Mouse (Mus musculus) heart, adult 8-10 months (tissue): ENCODE measurements around the gene Exoc3l2. TPM values are rescaled to one million over a fixed set of nuclear protein-coding genes. Genes with fewer than 3 reads are reported as not detected.

Experiments
- DNase-seq: peaks from one replicate; pipeline ENCODE4 v3.0.0; 2022; ENCODE audit warnings: low spot score
- total RNA-seq, 4 experiments: library from RNA; stranded (reverse); gene quantifications; 2 replicates each; pipeline ENCODE4 v1.2.4; 2022

Exoc3l2 gene
- total RNA-seq, 4 experiments from 2014 or later: 0.94 to 1.5 (median 1.1) TPM

GRCm38 (mm10) chr7:19520032-19520431 lies 56.9 kb downstream of the Exoc3l2 start:
- DNase-seq: no peak

DNA sequence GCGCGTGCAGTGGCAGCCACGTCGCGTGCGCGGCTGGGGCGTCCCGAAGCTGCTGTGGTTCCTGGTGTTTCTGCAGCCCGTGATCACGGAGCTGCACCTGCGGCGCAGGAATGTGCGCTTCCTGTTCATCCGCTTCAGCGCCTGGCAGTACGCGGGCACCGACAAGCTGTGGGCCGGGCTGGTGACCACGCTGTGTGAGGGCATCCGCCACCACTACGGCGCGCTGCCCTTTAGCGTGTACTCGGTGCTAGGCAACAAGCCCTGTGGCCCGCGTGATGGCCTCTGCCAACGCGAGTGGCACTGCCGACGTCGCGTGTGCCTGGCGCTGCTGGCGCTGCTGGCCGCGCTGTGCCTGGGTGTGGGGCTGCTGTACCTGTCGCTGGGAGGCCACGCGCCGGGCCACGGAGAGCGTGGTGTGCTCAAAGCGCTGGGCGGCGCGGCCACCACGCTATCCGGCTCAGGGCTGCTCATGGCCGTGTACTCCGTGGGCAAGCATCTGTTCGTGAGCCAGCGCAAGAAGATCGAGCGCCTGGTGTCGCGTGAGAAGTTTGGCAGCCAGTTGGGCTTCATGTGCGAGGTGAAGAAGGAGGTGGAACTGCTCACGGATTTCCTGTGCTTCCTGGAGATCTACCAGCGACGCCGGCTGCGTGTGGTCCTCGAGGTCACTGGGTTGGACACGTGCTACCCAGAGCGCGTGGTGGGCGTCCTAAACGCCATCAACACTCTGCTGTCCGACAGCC lies 60.1 kb downstream of the Exoc3l2 start:
- DNase-seq: no peak

GRCm38 (mm10) chr7:19523757-19524419 lies 60.8 kb downstream of the Exoc3l2 start:
- no peak for DNase-seq

DNA sequence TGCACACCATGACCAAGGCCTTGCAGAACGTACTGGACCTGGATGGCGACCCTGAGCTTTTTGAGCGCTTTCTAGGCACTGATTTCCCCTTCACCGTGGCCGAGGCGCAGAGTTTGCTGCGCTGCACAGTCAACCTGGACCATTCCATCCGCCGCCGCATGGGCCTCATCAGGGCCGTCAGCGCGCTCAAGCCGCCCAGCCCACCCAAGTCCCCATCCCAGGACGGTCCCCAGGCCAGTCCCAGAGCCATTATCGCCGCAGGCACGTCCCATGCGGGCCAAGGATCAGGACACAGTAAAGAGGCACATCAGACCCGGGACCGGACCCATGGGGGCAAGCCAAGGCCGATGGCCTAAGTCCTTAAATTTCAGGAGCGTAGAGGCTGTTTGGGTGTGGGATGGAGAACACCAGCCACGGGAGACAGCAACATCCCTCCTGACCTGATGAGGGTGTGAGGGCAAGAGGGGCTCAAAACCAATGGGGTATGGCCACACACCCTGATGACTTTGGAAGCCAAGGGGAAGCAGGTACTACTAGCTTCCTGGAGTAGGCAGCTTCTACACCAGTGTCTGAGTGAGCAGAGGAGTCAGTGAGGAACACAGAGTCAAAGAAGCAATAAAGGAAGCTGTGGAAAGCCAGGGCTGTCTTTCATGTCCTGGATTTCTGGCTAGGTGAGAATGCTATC lies 61.4 kb downstream of the Exoc3l2 start:
- DNase-seq: no peak

- no peak for DNase-seq
Measured at GRCm38 (mm10) chr7:19525105-19525481, 62.0 kb downstream of the Exoc3l2 start.

DNA sequence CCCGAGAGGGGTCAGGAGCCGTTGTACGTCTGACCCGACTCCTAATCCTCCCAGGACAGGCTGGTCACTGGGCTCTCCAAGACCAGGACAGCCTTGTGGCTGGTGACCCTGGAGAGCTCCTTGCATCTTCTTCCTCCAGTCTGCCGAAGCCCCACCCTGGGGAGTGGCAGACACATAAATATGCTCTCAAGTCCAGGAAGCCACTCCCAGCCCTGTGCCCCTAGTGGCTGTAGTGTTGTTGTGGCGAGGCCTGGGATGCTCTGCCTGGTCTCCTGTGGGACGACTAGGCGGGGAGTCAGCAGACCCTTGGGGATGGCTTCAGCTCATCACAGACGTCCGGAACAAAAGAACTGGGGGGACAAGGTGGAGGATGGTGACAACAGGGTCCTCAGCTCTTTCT lies 67.9 kb downstream of the Exoc3l2 start:
- DNase-seq: no peak

DNA sequence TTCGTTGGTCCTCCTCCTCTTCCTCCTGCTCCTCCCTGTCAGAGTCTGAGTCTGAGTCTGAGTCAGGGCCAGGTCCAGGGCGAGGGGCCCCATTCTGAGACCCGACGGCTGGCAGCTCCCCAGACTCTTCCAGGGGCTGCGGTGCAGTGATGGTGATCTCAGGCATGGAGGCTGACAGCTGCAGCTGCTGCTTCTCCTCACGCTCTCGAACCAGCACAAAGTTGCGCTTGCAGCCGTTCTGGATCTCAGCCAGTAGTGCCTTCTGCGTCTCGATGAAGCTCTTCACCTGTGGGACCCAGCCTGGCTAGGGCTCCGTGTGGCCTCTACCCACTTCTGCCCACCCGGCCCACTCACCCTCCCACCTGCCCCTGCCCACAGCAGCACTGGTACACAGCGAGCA lies 69.1 kb downstream of the Exoc3l2 start:
- DNase-seq: no peak

DNA sequence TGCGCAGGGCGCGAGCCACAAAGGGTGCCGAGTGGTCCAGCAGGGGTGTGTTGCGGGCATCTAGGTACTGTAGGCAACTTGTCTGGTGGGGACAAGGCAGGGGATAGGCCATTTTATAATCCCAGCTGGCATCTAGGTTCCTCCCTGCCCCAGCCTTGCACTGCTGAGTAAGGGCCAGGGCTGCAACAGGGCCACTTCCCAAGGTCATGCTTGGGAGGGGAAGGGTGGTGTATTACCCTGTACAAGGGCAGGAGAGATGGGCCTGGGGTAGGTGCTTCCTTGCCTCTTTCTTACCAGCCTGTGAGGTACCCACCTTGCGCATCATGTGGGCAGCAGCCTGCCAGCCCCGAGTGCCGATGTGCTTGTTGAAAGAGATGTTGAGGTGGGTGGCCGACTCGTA lies 71.5 kb downstream of the Exoc3l2 start:
- DNase-seq: no peak

DNA sequence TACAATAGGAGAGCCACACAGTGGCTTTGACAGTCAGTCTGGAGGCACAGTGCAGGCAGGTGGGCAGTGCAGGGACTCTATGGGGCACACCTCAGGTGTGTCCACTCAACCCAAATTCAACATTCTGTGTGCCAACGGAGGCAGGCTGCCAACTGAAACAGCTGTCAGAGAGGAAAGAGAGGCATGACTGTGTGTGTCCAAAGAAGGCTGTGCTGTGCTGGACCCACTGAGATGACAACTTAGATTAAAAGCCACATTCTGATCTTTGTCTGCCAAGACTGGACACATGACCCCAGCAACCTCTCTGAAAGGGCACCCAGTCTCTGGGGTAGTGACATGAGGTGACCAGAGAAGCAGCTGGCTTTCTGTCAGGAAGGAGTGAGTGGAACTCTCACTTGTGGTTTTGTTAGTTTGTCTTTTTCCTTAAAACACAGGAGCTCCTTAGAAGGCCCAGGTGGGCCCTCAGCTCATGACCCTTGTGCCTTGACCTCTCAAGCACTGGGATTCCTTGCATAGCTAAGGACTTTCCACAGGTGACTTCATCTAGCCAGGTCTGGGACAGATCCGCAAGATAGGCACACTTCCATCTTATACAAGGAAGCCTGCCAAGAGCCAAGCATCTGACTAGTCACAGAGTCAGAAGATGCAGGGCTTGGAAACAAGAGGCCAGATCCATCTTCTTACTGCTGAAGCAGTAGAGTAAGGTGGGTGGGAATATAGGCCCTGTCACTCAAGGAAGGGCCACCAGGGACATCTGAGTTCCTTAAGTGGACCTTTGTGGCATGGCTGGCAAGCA lies 77.8 kb downstream of the Exoc3l2 start:
- DNase-seq: no peak

DNA sequence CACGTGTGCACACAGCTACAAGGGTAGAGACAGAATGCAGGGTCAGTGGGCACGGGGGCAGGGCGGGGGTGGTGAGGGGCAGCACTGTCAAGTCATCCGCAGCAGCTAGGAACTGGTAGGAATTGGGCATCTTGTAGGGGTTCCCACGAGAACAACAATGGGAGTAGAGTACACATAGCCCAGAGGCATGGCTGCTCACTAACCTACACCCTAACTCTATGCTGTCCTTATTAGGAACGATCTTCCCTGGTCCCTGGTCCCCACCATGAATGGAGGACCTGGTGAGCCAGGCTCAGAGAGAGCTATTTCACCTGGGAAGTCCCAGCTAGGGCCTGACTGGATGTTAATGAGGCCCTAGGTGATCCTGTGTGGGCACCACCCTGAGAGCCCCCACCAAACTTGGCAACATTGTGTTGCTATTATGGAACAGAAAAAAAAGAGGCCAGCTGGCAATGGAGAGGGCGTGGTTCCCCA lies 78.6 kb downstream of the Exoc3l2 start:
- no peak for DNase-seq

DNA sequence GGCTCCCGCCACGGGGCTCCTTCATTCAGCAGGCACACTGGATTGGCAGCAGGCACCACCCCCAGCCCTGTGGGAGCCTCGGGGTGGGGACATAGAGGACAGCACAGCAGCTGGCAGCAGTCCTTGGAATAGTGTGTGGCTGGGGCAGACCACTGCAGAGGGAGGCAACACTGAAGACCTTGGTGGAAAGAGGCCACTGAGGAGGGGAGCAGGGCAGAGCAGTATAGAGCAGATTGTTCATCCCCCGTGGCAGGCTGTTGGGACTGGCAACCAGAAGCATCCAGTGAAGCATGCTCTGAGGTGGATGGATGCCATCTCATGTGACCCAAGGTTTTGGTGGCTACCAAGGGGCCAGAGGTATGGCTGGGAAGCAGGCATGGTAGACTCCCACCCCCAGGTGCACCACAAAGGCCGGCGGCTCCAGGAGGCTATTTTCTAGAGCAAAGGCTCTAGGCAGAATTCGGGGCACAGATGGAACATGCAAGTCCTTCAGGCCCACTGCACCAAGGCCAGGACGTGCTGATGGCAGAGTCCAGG lies 79.1 kb downstream of the Exoc3l2 start:
- no peak for DNase-seq

DNA sequence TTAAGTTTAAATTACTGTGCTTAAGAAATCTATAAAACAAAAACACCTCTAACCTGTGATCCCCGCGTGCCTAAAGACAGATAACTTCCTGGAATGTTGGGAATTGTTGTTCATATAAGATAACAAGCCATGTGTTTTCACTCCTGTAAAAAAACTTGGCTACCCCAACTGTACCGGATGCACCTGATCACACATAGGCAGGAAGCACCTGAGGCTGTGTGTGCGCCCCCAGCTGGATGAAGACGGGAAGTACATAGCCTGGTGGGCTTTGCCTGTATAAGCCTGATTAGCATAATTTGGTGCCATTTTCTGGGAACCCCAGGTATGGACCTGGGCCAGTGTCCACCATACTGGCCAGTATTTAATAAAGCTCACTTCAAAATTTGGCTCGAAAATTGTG lies 80.5 kb downstream of the Exoc3l2 start:
- no peak for DNase-seq

GRCm38 (mm10) chr7:19546007-19546406 lies 82.9 kb downstream of the Exoc3l2 start:
- no peak for DNase-seq

Other genes with a start within 250 kb of the Exoc3l2 start
- 10 to 100 TPM; 61.4 to 77.3 (median 68.1) TPM for gene Opa3, start 235.0 kb upstream of the Exoc3l2 start, total RNA-seq
- 10 to 100 TPM; 18.0 to 27.2 (median 24.3) TPM for gene Vasp, start 191.5 kb upstream of the Exoc3l2 start, total RNA-seq
- gene Ppm1n, start 183.3 kb upstream of the Exoc3l2 start, total RNA-seq: not detected
- 100 to 1,000 TPM; 137 to 160 (median 149) TPM for gene Rtn2, start 180.7 kb upstream of the Exoc3l2 start, total RNA-seq
- gene Fosb, start 153.3 kb upstream of the Exoc3l2 start, total RNA-seq: 1 to 10 TPM; 1.2 to 9.8 (median 5.1) TPM
- 10 to 100 TPM; 39.8 to 46.9 (median 44.4) TPM for gene Ercc1, start 118.6 kb upstream of the Exoc3l2 start, total RNA-seq
- gene Cd3eap, start 103.8 kb upstream of the Exoc3l2 start, total RNA-seq: 10 to 100 TPM in 1 of 4 experiments, 1 to 10 TPM in 3; 8.8 to 12.7 (median 9.4) TPM
- 10 to 100 TPM; 31.6 to 66.7 (median 47.6) TPM for gene Ppp1r13l, start 103.6 kb upstream of the Exoc3l2 start, total RNA-seq
- 10 to 100 TPM; 11.2 to 14.5 (median 13.2) TPM for gene Ercc2, start 81.3 kb upstream of the Exoc3l2 start, total RNA-seq
- gene Klc3, start 59.2 kb upstream of the Exoc3l2 start, total RNA-seq: 1 to 10 TPM in 1 of 4 experiments, under 1 TPM in 2, not detected in 1; 0.60 to 1.2 (median 0.75) TPM
- 1,000 to 10,000 TPM; 3,513 to 3,931 (median 3,544) TPM for gene Ckm, start 58.6 kb upstream of the Exoc3l2 start, total RNA-seq
- 10 to 100 TPM; 22.8 to 26.4 (median 24.3) TPM for gene Mark4, start 4.5 kb upstream of the Exoc3l2 start, total RNA-seq
- 1 to 10 TPM; 2.2 to 3.1 (median 3.0) TPM for gene Bloc1s3, start 45.0 kb downstream of the Exoc3l2 start, total RNA-seq
- gene Trappc6a, start 45.1 kb downstream of the Exoc3l2 start, total RNA-seq: 10 to 100 TPM; 36.3 to 44.7 (median 37.2) TPM
- not detected for gene Nkpd1, start 54.5 kb downstream of the Exoc3l2 start, total RNA-seq
- 10 to 100 TPM; 61.6 to 72.9 (median 63.8) TPM for gene Ppp1r37, start 99.7 kb downstream of the Exoc3l2 start, total RNA-seq
- gene Zfp296, start 114.0 kb downstream of the Exoc3l2 start, total RNA-seq: under 1 TPM; 0.25 to 0.84 (median 0.34) TPM
- 10 to 100 TPM; 44.9 to 65.4 (median 52.1) TPM for gene Gemin7, start 114.3 kb downstream of the Exoc3l2 start, total RNA-seq
- 10 to 100 TPM in 3 of 4 experiments, 1 to 10 TPM in 1; 9.6 to 16.8 (median 12.1) TPM for gene Clasrp, start 141.2 kb downstream of the Exoc3l2 start, total RNA-seq
- gene Relb, start 166.1 kb downstream of the Exoc3l2 start, total RNA-seq: 1 to 10 TPM; 6.4 to 9.2 (median 7.7) TPM
- 10 to 100 TPM; 69.3 to 77.8 (median 72.6) TPM for gene Clptm1, start 201.7 kb downstream of the Exoc3l2 start, total RNA-seq
- under 1 TPM in 1 of 4 experiments, not detected in 3; 0.92 TPM for gene Apoc2, start 214.6 kb downstream of the Exoc3l2 start, total RNA-seq
- gene Gm44805, start 218.1 kb downstream of the Exoc3l2 start, total RNA-seq: not detected
- gene Apoc4, start 218.1 kb downstream of the Exoc3l2 start, total RNA-seq: not detected
- 1 to 10 TPM in 1 of 4 experiments, under 1 TPM in 1, not detected in 2; 0.98 to 1.1 TPM for gene Apoc1, start 229.3 kb downstream of the Exoc3l2 start, total RNA-seq
- gene Apoe, start 235.9 kb downstream of the Exoc3l2 start, total RNA-seq: 100 to 1,000 TPM; 172 to 309 (median 253) TPM